Mouse (Mus musculus): ENCODE results near the gene Klf2. TPM values are rescaled to one million over a fixed set of nuclear protein-coding genes. Genes with fewer than 3 reads are reported as not detected.

Gene Klf2
- polyA plus RNA-seq, 1 experiment from 2014 or later = 4.3 TPM

GRCm38 (mm10) chr8:72312926-72313518, 5.8 kb upstream of the Klf2 start:
- no peaks in the 10 kb centered on the region for H3K36me3 ChIP-seq (ENCODE audit: control insufficient read depth, insufficient read depth, low read length)
- H3K4me3 ChIP-seq (ENCODE audit: low read depth, low read length) = no peak overlapping the region
- H3K9ac ChIP-seq (replicated peaks; ENCODE audit: low read depth, low read length) = no peak overlapping the region
- H3K4me2 ChIP-seq (ENCODE audit: low read depth, low read length) = no peak overlapping the region
- no peak overlapping the region for H3K27ac ChIP-seq (ENCODE audit: low read depth, low read length)
- WGBS = 82% methylated on average over 3 of the region's 3 CpGs
- no peak for ATAC-seq (ENCODE audit: low read depth)
- no peaks in the 10 kb centered on the region for H3K4me1 ChIP-seq (ENCODE audit: control insufficient read depth, insufficient read depth, low read length)
- no peaks in the 10 kb centered on the region for H3K9me3 ChIP-seq (ENCODE audit: control insufficient read depth, low read length)
- no peaks in the 10 kb centered on the region for H3K27me3 ChIP-seq (ENCODE audit: control insufficient read depth, insufficient read depth, low read length)

- no peak for ATAC-seq (ENCODE audit: low read depth)
- H3K27me3 ChIP-seq (ENCODE audit: control insufficient read depth, insufficient read depth, low read length) = peaks cover 15% of the 10 kb centered on the region
- 31% methylated on average over 10 of the region's 10 CpGs for WGBS
Measured at GRCm38 (mm10) chr8:72316053-72316695, 2.7 kb upstream of the Klf2 start.

DNA sequence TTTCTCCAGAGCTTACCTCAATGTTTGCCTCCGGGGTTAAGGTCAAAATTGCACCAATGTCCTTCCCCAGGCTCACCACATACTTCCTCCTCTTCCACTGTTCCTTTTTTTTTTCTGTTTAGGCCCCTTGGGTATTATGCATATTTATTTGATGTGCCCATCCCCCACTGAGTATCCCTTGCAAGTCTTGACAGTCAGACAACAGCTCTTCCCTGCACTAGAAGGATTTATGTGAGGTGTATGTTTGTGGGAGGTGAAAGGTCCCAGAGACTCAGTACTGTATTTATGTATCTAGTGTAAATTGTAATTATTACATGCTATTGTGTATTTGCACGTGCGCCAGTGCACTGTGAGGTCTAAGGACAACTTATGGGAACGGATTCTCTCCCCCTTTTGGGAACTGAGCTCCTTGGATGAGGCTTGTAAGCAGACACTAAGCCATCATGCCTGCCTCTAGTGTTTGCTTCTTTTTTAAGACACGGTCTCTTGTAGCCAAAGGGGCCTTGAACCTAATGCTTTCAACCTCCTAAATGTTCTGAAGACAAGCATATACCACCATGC, 1.0 kb upstream of the Klf2 start:
- no peak for ATAC-seq (ENCODE audit: low read depth)
- 51% methylated on average over 5 of the region's 5 CpGs for WGBS
- Histone ChIP-seq H3K36me3 (ENCODE audit: control insufficient read depth, insufficient read depth, low read length) (no peaks in the 10 kb centered on the region), H3K27me3 (ENCODE audit: control insufficient read depth, insufficient read depth, low read length) (peaks cover 21% of the 10 kb centered on the region), H3K27ac (ENCODE audit: low read depth, low read length) (no peak overlapping the region), H3K4me2 (ENCODE audit: low read depth, low read length) (no peak overlapping the region), H3K9ac (replicated peaks; ENCODE audit: low read depth, low read length) (no peak overlapping the region), H3K4me3 (ENCODE audit: low read depth, low read length) (no peak overlapping the region), H3K9me3 (ENCODE audit: control insufficient read depth, low read length) (no peaks in the 10 kb centered on the region), H3K4me1 (ENCODE audit: control insufficient read depth, insufficient read depth, low read length) (peaks cover 3% of the 10 kb centered on the region; the same call in 1 of the 2 replicates)

More at GRCm38 (mm10) chr8:72316053-72316695, 2.7 kb upstream of the Klf2 start:
- Histone ChIP-seq H3K9me3 (ENCODE audit: control insufficient read depth, low read length) (no peaks in the 10 kb centered on the region), H3K4me1 (ENCODE audit: control insufficient read depth, insufficient read depth, low read length) (peaks cover 3% of the 10 kb centered on the region; the same call in 1 of the 2 replicates), H3K9ac (replicated peaks; ENCODE audit: low read depth, low read length) (no peak overlapping the region), H3K4me3 (ENCODE audit: low read depth, low read length) (no peak overlapping the region), H3K27ac (ENCODE audit: low read depth, low read length) (no peak overlapping the region), H3K36me3 (ENCODE audit: control insufficient read depth, insufficient read depth, low read length) (no peaks in the 10 kb centered on the region), H3K4me2 (ENCODE audit: low read depth, low read length) (no peak overlapping the region)

DNA sequence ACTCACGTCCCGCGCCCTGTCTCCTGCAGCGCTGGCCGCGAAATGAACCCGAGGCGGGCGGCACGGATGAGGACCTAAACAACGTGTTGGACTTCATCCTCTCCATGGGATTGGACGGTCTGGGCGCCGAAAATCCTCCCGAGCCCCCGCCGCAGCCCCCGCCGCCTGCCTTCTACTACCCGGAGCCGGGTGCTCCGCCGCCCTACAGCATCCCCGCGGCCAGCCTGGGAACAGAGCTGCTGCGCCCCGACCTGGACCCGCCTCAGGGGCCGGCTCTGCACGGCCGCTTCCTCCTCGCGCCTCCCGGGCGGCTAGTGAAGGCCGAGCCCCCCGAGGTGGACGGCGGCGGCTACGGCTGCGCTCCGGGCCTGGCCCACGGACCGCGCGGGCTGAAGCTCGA, 564 bp downstream of the Klf2 start:
- H3K36me3 ChIP-seq (ENCODE audit: control insufficient read depth, insufficient read depth, low read length) = no peaks in the 10 kb centered on the region
- H3K4me1 ChIP-seq (ENCODE audit: control insufficient read depth, insufficient read depth, low read length) = peaks cover 3% of the 10 kb centered on the region; the same call in 1 of the 2 replicates
- peak overlapping the region; percentile 47 for H3K4me3 ChIP-seq (ENCODE audit: low read depth, low read length)
- peak overlapping the region; percentile 88 for H3K4me2 ChIP-seq (ENCODE audit: low read depth, low read length)
- peaks cover 21% of the 10 kb centered on the region for H3K27me3 ChIP-seq (ENCODE audit: control insufficient read depth, insufficient read depth, low read length)
- peak; percentile 10; the same call in 1 of the 2 replicates for ATAC-seq (ENCODE audit: low read depth)
- H3K9ac ChIP-seq (replicated peaks; ENCODE audit: low read depth, low read length) = peak overlapping the region; percentile 47
- H3K27ac ChIP-seq (ENCODE audit: low read depth, low read length) = no peak overlapping the region
- no peaks in the 10 kb centered on the region for H3K9me3 ChIP-seq (ENCODE audit: control insufficient read depth, low read length)
- WGBS = 0% methylated on average over 37 of the region's 48 CpGs

- H3K9me3 ChIP-seq (ENCODE audit: control insufficient read depth, low read length) = no peaks in the 10 kb centered on the region
- H3K27ac ChIP-seq (ENCODE audit: low read depth, low read length) = no peak overlapping the region
- H3K4me2 ChIP-seq (ENCODE audit: low read depth, low read length) = peak overlapping the region; percentile 88
- ATAC-seq (ENCODE audit: low read depth) = no peak
- peaks cover 21% of the 10 kb centered on the region for H3K27me3 ChIP-seq (ENCODE audit: control insufficient read depth, insufficient read depth, low read length)
- H3K36me3 ChIP-seq (ENCODE audit: control insufficient read depth, insufficient read depth, low read length) = no peaks in the 10 kb centered on the region
- H3K4me1 ChIP-seq (ENCODE audit: control insufficient read depth, insufficient read depth, low read length) = peaks cover 3% of the 10 kb centered on the region; the same call in 1 of the 2 replicates
- WGBS = 8% methylated on average over 45 of the region's 55 CpGs
- peak overlapping the region; percentile 47 for H3K4me3 ChIP-seq (ENCODE audit: low read depth, low read length)
- peak overlapping the region; percentile 47 for H3K9ac ChIP-seq (replicated peaks; ENCODE audit: low read depth, low read length)
Measured at GRCm38 (mm10) chr8:72319921-72320802, 1.3 kb downstream of the Klf2 start.

DNA sequence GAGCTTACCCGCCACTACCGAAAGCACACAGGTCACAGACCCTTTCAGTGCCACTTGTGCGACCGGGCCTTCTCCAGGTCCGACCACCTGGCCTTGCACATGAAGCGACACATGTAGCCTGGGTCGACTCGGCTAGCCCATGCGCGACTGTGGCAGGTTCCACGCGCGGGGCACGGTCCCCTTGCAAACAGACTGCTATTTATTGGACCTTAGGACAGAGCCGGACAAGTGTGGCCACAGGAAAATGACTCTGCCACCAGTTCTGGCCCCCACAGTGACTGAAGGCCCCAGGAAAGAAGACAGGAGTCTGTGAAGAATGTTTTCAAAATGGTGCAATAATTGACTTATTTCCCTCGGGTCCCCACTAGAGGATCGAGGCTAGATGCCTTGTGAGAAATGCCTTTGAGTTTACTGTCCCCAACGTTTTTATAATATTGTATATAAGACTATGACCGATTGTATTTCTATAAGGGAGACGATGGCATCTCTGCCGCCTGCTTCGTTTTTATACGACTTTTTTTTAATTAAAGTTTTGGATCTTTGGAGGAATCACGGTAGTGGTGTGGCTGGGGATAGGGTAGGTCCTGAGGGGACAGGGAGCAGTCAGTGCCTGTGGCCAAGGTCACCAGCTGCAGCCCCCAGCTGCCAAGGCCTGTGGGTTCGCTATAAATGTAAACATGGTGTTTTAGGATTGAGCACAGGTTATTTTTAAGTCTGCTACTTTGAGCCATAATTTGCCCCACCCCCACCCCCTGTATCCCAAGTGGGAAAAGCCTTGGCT, 2.2 kb downstream of the Klf2 start:
- 60% methylated on average over 25 of the region's 25 CpGs for WGBS
- Histone ChIP-seq H3K9me3 (ENCODE audit: control insufficient read depth, low read length) (no peaks in the 10 kb centered on the region), H3K27me3 (ENCODE audit: control insufficient read depth, insufficient read depth, low read length) (peaks cover 21% of the 10 kb centered on the region), H3K9ac (replicated peaks; ENCODE audit: low read depth, low read length) (0 out of 2 replicates have a peak overlapping the region, but pooled peaks have one; percentile 47), H3K4me2 (ENCODE audit: low read depth, low read length) (peak overlapping the region; percentile 11; the same call in 1 of the 2 replicates), H3K4me1 (ENCODE audit: control insufficient read depth, insufficient read depth, low read length) (peaks cover 3% of the 10 kb centered on the region; the same call in 1 of the 2 replicates), H3K4me3 (ENCODE audit: low read depth, low read length) (peak overlapping the region; percentile 10; the same call in 1 of the 2 replicates), H3K27ac (ENCODE audit: low read depth, low read length) (no peak overlapping the region), H3K36me3 (ENCODE audit: control insufficient read depth, insufficient read depth, low read length) (no peaks in the 10 kb centered on the region)
- ATAC-seq (ENCODE audit: low read depth) = no peak

DNA sequence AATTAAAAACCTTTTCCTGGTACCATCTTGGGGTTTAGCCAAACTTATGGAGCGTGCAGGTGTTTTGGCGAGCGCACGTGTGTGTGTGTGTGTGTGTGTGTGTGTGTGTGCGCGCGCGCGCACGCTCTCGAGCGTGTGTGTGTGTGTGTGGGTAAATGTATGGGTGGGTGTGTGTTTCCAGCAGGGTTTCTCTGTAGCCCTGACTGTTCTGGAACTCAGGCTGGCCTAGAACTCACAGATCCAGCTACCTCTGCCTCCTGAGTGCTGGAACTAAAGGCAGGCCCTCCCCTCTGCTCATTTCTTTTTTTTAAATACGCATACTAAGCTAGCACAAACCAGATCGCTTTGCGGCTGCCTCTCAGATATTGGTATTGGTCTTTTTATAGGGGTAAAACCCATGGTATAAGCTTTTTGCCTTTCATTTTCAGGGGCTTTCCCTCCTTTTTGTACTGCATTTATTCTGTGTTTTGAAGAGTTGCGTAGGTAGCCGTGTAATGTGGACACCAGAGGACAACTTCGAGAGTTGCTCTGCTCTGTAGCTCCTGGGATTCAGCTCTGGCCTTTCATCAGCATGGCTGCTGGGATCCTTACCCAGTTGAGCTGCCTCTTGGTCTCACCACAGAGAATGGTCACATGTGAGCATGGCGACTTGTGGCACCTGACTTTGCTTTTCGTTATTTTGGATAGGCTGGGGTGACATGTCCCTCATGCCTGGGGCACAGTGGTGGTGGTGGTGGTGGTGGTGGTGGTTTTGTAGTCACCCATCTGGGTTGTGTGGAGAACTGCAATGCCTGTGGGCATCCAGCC, 3.0 kb downstream of the Klf2 start:
- H3K4me3 ChIP-seq (ENCODE audit: low read depth, low read length) = no peak overlapping the region; the same call in 1 of the 2 replicates
- H3K27me3 ChIP-seq (ENCODE audit: control insufficient read depth, insufficient read depth, low read length) = peaks cover 21% of the 10 kb centered on the region
- ATAC-seq (ENCODE audit: low read depth) = no peak
- no peak overlapping the region for H3K27ac ChIP-seq (ENCODE audit: low read depth, low read length)
- H3K36me3 ChIP-seq (ENCODE audit: control insufficient read depth, insufficient read depth, low read length) = no peaks in the 10 kb centered on the region
- H3K4me1 ChIP-seq (ENCODE audit: control insufficient read depth, insufficient read depth, low read length) = peaks cover 3% of the 10 kb centered on the region; the same call in 1 of the 2 replicates
- WGBS = 93% methylated on average over 20 of the region's 20 CpGs
- no peaks in the 10 kb centered on the region for H3K9me3 ChIP-seq (ENCODE audit: control insufficient read depth, low read length)
- H3K9ac ChIP-seq (replicated peaks; ENCODE audit: low read depth, low read length) = no peak overlapping the region
- H3K4me2 ChIP-seq (ENCODE audit: low read depth, low read length) = no peak overlapping the region
